Mouse (Mus musculus) midbrain, embryonic 14.5 days (tissue): ENCODE results near the gene Uba52. TPM values are rescaled to one million over a fixed set of nuclear protein-coding genes. Genes with fewer than 3 reads are reported as not detected.

Source experiments
- ATAC-seq: fragments of 200-750 bp; cut with Nextera tagmentation; 2 replicates; pipeline ENCODE4 v1.8.0; 2017; ENCODE audit warnings: moderate number of reproducible peaks, moderate library complexity; ENCODE audit not compliant: low FRiP score, low TSS enrichment
- DNase-seq: peaks from one replicate; pipeline ENCODE4 v3.0.0-alpha.2; 2015
- H3K27ac ChIP-seq: fragments of 300-500 bp; sonication (generic); replicated peaks from 2 replicates; pipeline ENCODE4 v1.5.1; 2014; ENCODE audit warnings: mild to moderate bottlenecking, low read depth, low read length, moderate library complexity
- H3K27me3 ChIP-seq: fragments of 300-500 bp; sonication (generic); 2 replicates; pipeline ENCODE4 v1.6.1; 2014; ENCODE audit warnings: low read length, control low read depth, mixed read lengths; ENCODE audit not compliant: control insufficient read depth, insufficient read depth
- H3K36me3 ChIP-seq: fragments of 300-500 bp; sonication (generic); 2 replicates; pipeline ENCODE4 v1.6.1; 2014; ENCODE audit warnings: low read length, control low read depth; ENCODE audit not compliant: control insufficient read depth, insufficient read depth
- H3K4me1 ChIP-seq: fragments of 300-500 bp; sonication (generic); 2 replicates; pipeline ENCODE4 v1.6.1; 2014; ENCODE audit warnings: mild to moderate bottlenecking, antibody characterized with exemption, low read length, control low read depth; ENCODE audit not compliant: control insufficient read depth, insufficient read depth
- H3K4me2 ChIP-seq: fragments of 300-500 bp; sonication (generic); 2 replicates; pipeline ENCODE4 v1.6.1; 2014; ENCODE audit warnings: mild to moderate bottlenecking, low read length, moderate library complexity
- H3K4me3 ChIP-seq: fragments of 300-500 bp; sonication (generic); replicated peaks from 2 replicates; pipeline ENCODE4 v1.5.1; 2014; ENCODE audit warnings: low read depth, low read length
- H3K9ac ChIP-seq: fragments of 300-500 bp; sonication (generic); replicated peaks from 2 replicates; pipeline ENCODE4 v1.6.1; 2014; ENCODE audit warnings: mild to moderate bottlenecking, low read length, moderate library complexity
- H3K9me3 ChIP-seq: fragments of 300-500 bp; sonication (generic); 2 replicates; pipeline ENCODE4 v1.6.1; 2016; ENCODE audit warnings: low read length, control low read depth, mixed read lengths; ENCODE audit not compliant: control insufficient read depth
- WGBS: fragments of 180-500 bp; shearing (Covaris S2); extraction: QIAGEN DNeasy Blood & Tissue Kit; methylation state at CpG from one replicate; pipeline ENCODE4 v1.1.7; 2014; 5-methylcytosine and 5-hydroxymethylcytosine counted together
- polyA plus RNA-seq: library from polyadenylated mRNA; unstranded; fragments of >200 nt; fragmentation: Nextera tagmentation; extraction: Ambion mirVana; gene quantifications from 2 replicates; pipeline ENCODE4 v1.2.1, GENCODE M21; 2014

The Uba52 gene
- polyA plus RNA-seq, 1 experiment from 2014 or later: 696 TPM

- ATAC-seq: no peak
- WGBS: 1% methylated on average over 47 of the region's 47 CpGs
Observed at GRCm38 (mm10) chr8:70493692-70494415, 16.7 kb downstream of the Uba52 start.

GRCm38 (mm10) chr8:70492664-70493640 is 17.6 kb downstream of the Uba52 start, which contains the start of gene Crlf1:
Gene Crlf1, plus strand, starts transcription at chr8:70493158.
- Histone ChIP-seq H3K4me1 (peaks cover 26% of the 10 kb centered on the region), H3K27ac (no peak within 1 kb of the TSS), H3K9me3 (no peaks in the 10 kb centered on the region), H3K4me2 (peak within 1 kb of the TSS; percentile 53), H3K4me3 (peak within 1 kb of the TSS; percentile 31), H3K27me3 (peaks cover 96% of the 10 kb centered on the region), H3K9ac (peak within 1 kb of the TSS; percentile 34; the same call in 1 of the 2 replicates), H3K36me3 (no peaks in the 10 kb centered on the region)
- under 1% methylated on average over 89 of the region's 93 CpGs for WGBS
- DNase-seq (no peak), ATAC-seq (no peak)

More at GRCm38 (mm10) chr8:70493692-70494415, 16.7 kb downstream of the Uba52 start:
- Histone ChIP-seq H3K4me3 (peak overlapping the region; percentile 31), H3K4me2 (peak overlapping the region; percentile 53), H3K27me3 (peaks cover 93% of the 10 kb centered on the region), H3K4me1 (peaks cover 17% of the 10 kb centered on the region; the same call in 1 of the 2 replicates), H3K9me3 (no peaks in the 10 kb centered on the region), H3K9ac (no peak overlapping the region; the same call in 1 of the 2 replicates), H3K27ac (no peak overlapping the region), H3K36me3 (no peaks in the 10 kb centered on the region)
- no peak for DNase-seq

GRCm38 (mm10) chr8:70490880-70491495 is 19.6 kb downstream of the Uba52 start:
- peaks cover 33% of the 10 kb centered on the region for H3K4me1 ChIP-seq
- peaks cover 90% of the 10 kb centered on the region for H3K27me3 ChIP-seq
- DNase-seq (no peak), ATAC-seq (no peak)
- H3K27ac ChIP-seq: no peak overlapping the region
- no peak overlapping the region for H3K4me2 ChIP-seq
- no peaks in the 10 kb centered on the region for H3K36me3 ChIP-seq
- no peak overlapping the region for H3K9ac ChIP-seq
- WGBS: under 1% methylated on average over 20 of the region's 20 CpGs
- no peaks in the 10 kb centered on the region for H3K9me3 ChIP-seq
- no peak overlapping the region for H3K4me3 ChIP-seq

GRCm38 (mm10) chr8:70490061-70490879 is 20.3 kb downstream of the Uba52 start:
- no peak overlapping the region for H3K4me2 ChIP-seq
- H3K4me1 ChIP-seq: peaks cover 29% of the 10 kb centered on the region
- H3K4me3 ChIP-seq: no peak overlapping the region
- H3K9ac ChIP-seq: no peak overlapping the region
- peaks cover 90% of the 10 kb centered on the region for H3K27me3 ChIP-seq
- DNase-seq (no peak), ATAC-seq (no peak)
- 6% methylated on average over 10 of the region's 10 CpGs for WGBS
- H3K9me3 ChIP-seq: no peaks in the 10 kb centered on the region
- H3K36me3 ChIP-seq: no peaks in the 10 kb centered on the region
- no peak overlapping the region for H3K27ac ChIP-seq

GRCm38 (mm10) chr8:70489576-70489975 is 21.0 kb downstream of the Uba52 start:
- no peak for ATAC-seq

GRCm38 (mm10) chr8:70488931-70489470 is 21.6 kb downstream of the Uba52 start:
- ATAC-seq (no peak), DNase-seq (no peak)
- H3K27me3 ChIP-seq: peaks cover 90% of the 10 kb centered on the region
- no peaks in the 10 kb centered on the region for H3K36me3 ChIP-seq
- H3K9ac ChIP-seq: no peak overlapping the region; the same call in 1 of the 2 replicates
- peak overlapping the region; percentile 31 for H3K4me2 ChIP-seq
- WGBS: 4% methylated on average over 14 of the region's 14 CpGs
- H3K27ac ChIP-seq: no peak overlapping the region
- H3K4me1 ChIP-seq: peaks cover 28% of the 10 kb centered on the region
- no peak overlapping the region for H3K4me3 ChIP-seq
- no peaks in the 10 kb centered on the region for H3K9me3 ChIP-seq

More at GRCm38 (mm10) chr8:70489576-70489975, 21.0 kb downstream of the Uba52 start:
- WGBS: 1% methylated on average over 31 of the region's 41 CpGs
- Histone ChIP-seq H3K4me1 (peaks cover 28% of the 10 kb centered on the region), H3K36me3 (no peaks in the 10 kb centered on the region), H3K4me3 (no peak overlapping the region), H3K27ac (no peak overlapping the region), H3K4me2 (peak overlapping the region; percentile 31), H3K9ac (no peak overlapping the region), H3K9me3 (no peaks in the 10 kb centered on the region), H3K27me3 (peaks cover 90% of the 10 kb centered on the region)
- DNase-seq: no peak

GRCm38 (mm10) chr8:70487993-70488796 is 22.4 kb downstream of the Uba52 start:
- peak overlapping the region; percentile 78 for H3K4me2 ChIP-seq
- 3% methylated on average over 55 of the region's 55 CpGs for WGBS
- no peak for ATAC-seq
- peak overlapping the region; percentile 34 for H3K9ac ChIP-seq
- H3K9me3 ChIP-seq: no peaks in the 10 kb centered on the region
- peak overlapping the region; percentile 58 for H3K4me3 ChIP-seq
- no peak overlapping the region for H3K27ac ChIP-seq
- no peak for DNase-seq
- peaks cover 86% of the 10 kb centered on the region for H3K27me3 ChIP-seq
- H3K4me1 ChIP-seq: peaks cover 23% of the 10 kb centered on the region
- no peaks in the 10 kb centered on the region for H3K36me3 ChIP-seq
